Mouse (Mus musculus): ENCODE measurements at regions not wholly inside any gene's neighbourhood (a gene's known extent, or its start where the extent isn't known, plus 50 kb on each side); places are given as distances from the start of the nearest gene placed in this dataset.

DNA sequence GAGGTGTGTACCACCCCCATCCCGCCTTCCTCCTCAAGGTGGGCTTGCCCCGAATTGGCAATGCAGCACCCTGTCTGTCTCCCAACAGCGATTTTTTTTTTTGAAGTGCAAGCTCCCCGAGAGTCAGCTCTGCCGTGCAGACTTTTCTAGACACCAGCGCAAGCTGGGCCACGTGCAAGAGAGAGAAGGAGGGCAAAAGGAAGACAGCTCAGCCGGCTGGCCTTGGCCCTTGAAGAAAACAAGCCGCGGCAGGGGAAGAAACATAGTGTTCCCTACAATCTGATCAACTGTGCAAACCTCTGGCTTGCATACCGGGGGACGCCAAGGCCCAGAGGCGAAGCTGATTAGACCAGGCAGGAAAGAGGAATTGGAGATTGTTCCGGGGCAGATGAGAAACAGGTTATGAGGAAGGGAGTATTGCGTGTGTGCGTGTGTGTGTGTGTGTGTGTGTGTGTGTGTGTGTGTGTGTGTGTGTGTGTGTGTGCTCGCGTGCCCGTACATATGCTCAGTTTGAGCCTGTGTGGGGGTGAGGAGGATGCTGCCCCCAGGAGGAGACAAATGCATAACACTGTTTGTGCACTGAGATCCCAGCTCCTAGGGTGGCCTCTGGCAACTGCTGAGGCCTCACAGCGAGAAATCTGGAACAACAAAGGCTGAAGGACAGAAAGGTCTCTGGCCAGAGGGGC lies 83.2 kb upstream of the Zfp648 start:
- DNase-seq (ENCODE audit: low read depth): no peak

GRCm38 (mm10) chr1:154118374-154119004 lies 82.5 kb upstream of the Zfp648 start:
- DNase-seq (ENCODE audit: low read depth): no peak

GRCm38 (mm10) chr1:154119611-154120010 lies 81.4 kb upstream of the Zfp648 start:
- DNase-seq (ENCODE audit: low read depth): no peak

DNA sequence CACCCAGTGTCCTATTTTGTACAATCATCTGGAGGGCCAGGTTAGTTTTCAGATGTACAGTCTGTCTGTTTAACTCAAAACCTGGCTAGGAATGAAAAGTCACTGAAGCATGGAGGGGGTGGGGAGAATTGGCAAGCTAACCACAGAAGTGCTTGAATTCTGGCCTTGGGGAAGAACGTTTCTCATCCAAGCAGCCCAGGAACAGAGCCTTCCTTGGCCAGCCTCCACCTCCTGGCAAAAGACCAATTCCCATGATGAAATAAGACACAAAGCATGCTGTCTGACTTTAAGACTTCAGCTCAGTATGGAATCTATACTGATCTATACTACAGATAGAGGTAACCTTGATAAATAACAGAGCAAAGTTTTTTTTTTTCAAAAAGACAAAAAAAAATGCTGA lies 80.3 kb upstream of the Zfp648 start:
- peak; percentile 34 for DNase-seq (ENCODE audit: low read depth)

DNA sequence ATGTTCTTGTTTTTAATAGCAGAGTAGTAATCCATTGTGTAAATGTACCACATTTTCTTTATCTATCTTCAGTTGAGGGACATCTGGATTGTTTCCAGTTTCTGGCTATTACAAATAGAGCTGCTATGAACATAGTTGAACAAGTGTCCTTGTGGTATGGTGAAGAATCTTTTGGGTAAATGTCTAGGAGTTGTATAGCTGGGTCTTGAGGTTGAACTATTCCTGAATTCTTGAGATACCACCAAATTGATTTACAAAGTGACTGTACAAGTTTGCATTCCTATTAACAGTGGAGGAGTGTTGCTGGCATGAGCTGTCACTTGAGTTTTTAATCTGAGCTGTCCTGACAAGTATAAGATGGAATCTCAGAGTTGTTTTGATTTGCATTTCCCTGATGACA lies 76.0 kb upstream of the Zfp648 start:
- no peak for DNase-seq (ENCODE audit: low read depth)

DNA sequence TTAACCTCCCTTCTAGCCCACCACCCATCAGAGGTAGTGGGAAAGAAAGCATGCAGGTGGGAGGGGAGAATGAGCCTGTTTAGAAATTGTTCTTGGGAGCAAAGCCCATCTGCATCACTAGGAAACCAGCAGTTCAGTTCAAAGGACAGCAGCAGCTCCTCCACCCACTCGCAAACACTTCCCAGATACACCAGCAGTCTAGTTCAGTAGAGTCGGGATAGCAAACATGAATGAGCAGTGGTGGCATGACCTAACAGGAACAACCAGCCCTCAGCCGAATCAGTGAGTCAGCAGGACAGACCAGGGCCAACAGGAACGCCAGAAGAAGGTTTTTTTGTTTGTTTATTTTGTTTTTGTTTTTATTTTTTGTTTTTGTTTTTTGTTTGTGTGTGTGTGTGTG lies 74.5 kb upstream of the Zfp648 start:
- DNase-seq (ENCODE audit: low read depth): no peak

GRCm38 (mm10) chr1:154139488-154139887 lies 61.5 kb upstream of the Zfp648 start:
- no peak for DNase-seq (ENCODE audit: low read depth)

DNA sequence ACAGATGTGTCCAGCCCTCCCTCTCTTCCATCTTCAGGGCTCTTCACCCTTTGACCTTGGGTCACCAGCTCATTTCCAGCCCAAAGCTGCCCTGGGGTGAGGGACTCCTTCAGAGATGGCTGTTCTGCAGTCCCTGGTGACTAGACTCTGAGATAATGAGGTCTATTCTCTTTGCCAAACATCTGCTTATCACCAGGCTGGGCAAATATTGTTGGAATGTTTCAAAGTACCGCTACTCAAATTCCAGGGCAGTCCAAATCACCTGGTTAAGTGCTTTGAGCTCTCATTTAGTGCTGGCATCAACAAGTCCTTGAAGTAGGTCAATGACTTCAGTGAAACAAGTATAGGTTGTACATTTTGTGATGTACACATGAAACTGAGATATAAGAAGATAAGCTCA lies 57.3 kb upstream of the Zfp648 start:
- DNase-seq (ENCODE audit: low read depth): no peak

DNA sequence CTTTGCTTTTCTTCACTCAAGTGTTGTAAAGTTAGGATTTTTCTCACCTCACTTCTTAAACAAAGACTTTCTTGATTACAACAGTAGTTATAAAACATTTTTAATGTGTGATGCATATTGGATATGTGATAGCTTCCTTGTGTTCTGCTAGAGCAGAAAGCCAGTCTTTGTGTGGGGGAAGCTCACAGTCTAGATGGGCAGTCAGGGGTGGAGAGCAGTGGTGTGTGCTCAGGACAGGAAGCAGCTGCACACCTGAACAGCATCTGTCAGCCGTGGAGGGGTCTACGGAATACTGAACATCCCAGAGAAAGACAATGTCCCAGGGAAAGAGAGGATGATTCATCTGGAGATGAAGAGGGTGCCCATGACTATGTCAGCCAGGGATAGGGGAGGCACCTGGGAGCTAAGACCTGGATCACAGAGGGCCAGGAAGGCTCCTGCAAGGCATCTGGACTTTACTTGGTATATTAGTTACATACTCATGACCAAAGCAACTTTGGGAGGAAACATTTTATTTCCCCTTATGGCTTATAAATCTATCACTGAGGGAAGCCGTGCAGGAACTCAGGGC lies 53.9 kb upstream of the Zfp648 start:
- no peak for DNase-seq (ENCODE audit: low read depth)

DNA sequence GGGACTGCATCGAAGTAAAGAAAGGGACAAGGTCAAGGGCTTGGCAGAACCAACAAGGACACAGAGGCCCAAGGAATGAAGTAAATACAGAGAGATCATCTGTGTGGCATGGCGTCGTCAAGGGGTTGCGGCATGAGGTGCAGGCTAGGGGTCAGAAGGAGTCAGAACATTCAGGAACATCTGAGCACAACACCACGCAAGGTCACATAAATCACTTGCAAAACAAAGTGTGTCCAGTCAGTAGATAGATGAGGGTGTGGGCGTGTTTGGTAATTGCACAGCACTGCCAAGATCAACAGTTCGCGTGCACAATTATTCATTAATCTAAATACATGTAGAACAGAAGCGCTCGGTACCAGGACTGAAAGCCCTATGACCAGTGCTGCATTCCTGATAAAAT lies 52.0 kb upstream of the Zfp648 start:
- no peak for DNase-seq (ENCODE audit: low read depth)

- no peak for DNase-seq (ENCODE audit: low read depth)
Measured at GRCm38 (mm10) chr1:154149431-154150143, 51.4 kb upstream of the Zfp648 start.

DNA sequence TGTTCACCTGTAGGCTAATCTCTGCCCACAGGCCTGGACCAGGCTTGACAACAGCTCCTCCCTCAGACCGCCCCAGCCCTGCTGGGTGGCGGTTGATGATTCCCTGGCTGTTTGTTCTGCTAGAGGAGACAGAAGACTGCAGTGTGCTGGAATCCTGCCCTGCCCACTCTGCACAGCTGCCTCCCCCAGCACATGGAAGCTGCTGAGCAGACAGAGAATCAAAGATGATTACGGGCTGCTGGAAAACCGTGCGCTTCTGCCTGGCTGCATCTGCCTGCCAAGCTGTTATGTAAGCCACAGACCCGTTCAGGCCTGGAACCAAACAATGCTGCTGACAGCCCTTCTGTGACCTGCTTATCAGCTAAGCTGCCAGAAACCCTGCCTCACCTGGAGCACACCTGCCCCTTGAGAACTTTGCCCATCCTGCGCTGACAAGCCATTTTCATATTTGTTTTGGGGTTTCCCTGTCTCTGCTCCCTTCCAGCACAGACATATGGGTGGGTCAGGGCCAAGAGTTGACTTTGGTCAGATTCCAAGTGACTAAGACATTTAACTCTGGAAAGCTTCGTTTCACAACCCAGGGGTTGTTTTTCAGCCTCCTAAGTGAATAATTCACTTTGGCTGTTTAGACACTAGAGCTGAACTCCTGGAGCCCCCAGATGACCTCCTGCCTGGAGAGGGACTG lies 50.7 kb upstream of the Zfp648 start:
- DNase-seq (ENCODE audit: low read depth): peak; percentile 90
